Mouse (Mus musculus) hindbrain, postnatal 0 days (tissue): ENCODE measurements around the gene Parp16. TPM values are rescaled to one million over a fixed set of nuclear protein-coding genes. Genes with fewer than 3 reads are reported as not detected.
A peak's percentile ranks its signal among the peaks of the same experiment; 100 is the strongest.

Source experiments
- ATAC-seq: fragments of 200-750 bp; cut with Nextera tagmentation; 2 replicates; pipeline ENCODE4 v1.8.0; 2017; ENCODE audit warnings: mild to moderate bottlenecking, moderate TSS enrichment, moderate library complexity
- DNase-seq: peaks from one replicate; pipeline ENCODE4 v3.0.0-alpha.2; 2015; ENCODE audit warnings: low spot score
- H3K27ac ChIP-seq: fragments of 300-500 bp; sonication (generic); 2 replicates; pipeline ENCODE4 v1.5.1; 2014; ENCODE audit warnings: mild to moderate bottlenecking
- H3K27me3 ChIP-seq: fragments of 300-500 bp; sonication (generic); 2 replicates; pipeline ENCODE4 v1.6.1; 2014; ENCODE audit warnings: low read length, mixed read lengths; ENCODE audit not compliant: insufficient read depth
- H3K36me3 ChIP-seq: fragments of 300-500 bp; sonication (generic); 2 replicates; pipeline ENCODE4 v1.6.1; 2014; ENCODE audit warnings: low read length, mixed read lengths; ENCODE audit not compliant: insufficient read depth
- H3K4me1 ChIP-seq: fragments of 300-500 bp; sonication (generic); 2 replicates; pipeline ENCODE4 v1.6.1; 2014; ENCODE audit warnings: antibody characterized with exemption, low read length, mixed read lengths; ENCODE audit not compliant: insufficient read depth
- H3K4me2 ChIP-seq: fragments of 300-500 bp; sonication (generic); 2 replicates; pipeline ENCODE4 v1.6.1; 2014; ENCODE audit warnings: low read depth, mild to moderate bottlenecking, low read length, moderate library complexity, mixed read lengths
- H3K4me3 ChIP-seq: fragments of 300-500 bp; sonication (generic); 2 replicates; pipeline ENCODE4 v1.5.1; 2014; ENCODE audit warnings: low read length
- H3K9ac ChIP-seq: fragments of 300-500 bp; sonication (generic); replicated peaks from 2 replicates; pipeline ENCODE4 v1.6.1; 2014; ENCODE audit warnings: mild to moderate bottlenecking, low read length, moderate library complexity, mixed read lengths
- H3K9me3 ChIP-seq: fragments of 300-500 bp; sonication (generic); 2 replicates; pipeline ENCODE4 v1.6.1; 2016; ENCODE audit warnings: low read length, mixed read lengths
- CTCF ChIP-seq: IDR thresholded peaks from 2 replicates; pipeline ENCODE4 v1.5.1; 2016; ENCODE audit warnings: antibody characterized with exemption, control low read depth, low read depth
- WGBS: fragments of 180-500 bp; shearing (Covaris S2); extraction: QIAGEN DNeasy Blood & Tissue Kit; methylation state at CpG from one replicate; pipeline ENCODE4 v1.1.7; 2014; 5-methylcytosine and 5-hydroxymethylcytosine counted together
- polyA plus RNA-seq: library from polyadenylated mRNA; unstranded; fragments of >200 nt; fragmentation: Nextera tagmentation; extraction: Ambion mirVana; gene quantifications from 2 replicates; pipeline ENCODE4 v1.2.1, GENCODE M21; 2015
- total RNA-seq: library from RNA; depleted of rRNA; stranded (reverse); fragments of >200 nt; gene quantifications from 2 replicates; pipeline ENCODE4 v1.2.3, GENCODE M21; 2014

The Parp16 gene
- total and polyA plus RNA-seq, 2 experiments from 2014 or later: 5.9 to 6.7 TPM

DNA sequence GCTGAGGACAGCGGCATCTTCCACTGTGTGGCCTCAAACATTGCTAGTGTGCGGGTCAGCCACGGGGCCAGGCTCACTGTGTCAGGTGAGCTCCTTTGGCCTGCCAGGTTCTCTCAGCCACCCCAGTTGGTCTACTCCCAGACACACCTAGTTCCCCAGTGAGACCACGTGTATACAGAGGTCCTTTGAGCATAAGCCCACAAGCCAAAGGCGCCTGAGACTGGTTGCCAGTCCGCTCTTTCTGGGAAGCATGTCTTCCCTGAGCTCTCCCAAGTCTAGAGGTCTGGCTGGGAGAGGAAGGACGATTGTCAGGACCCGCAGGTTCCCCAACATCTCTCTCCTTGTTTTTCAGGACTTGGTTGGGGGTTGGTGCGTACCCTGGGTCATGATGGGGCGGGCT lies 17.2 kb upstream of the Parp16 start:
- no peak for TF ChIP-seq CTCF
- Histone ChIP-seq H3K4me1 (peaks cover 26% of the 10 kb centered on the region), H3K9me3 (no peaks in the 10 kb centered on the region), H3K27ac (peak overlapping the region; percentile 62), H3K36me3 (peaks cover 11% of the 10 kb centered on the region; the same call in 1 of the 2 replicates), H3K27me3 (no peaks in the 10 kb centered on the region), H3K9ac (no peak overlapping the region), H3K4me3 (no peak overlapping the region), H3K4me2 (no peak overlapping the region)
- no peak for DNase-seq
- no peak for ATAC-seq
- 51% methylated on average over 10 of the region's 10 CpGs for whole genome bisulfite sequencing

DNA sequence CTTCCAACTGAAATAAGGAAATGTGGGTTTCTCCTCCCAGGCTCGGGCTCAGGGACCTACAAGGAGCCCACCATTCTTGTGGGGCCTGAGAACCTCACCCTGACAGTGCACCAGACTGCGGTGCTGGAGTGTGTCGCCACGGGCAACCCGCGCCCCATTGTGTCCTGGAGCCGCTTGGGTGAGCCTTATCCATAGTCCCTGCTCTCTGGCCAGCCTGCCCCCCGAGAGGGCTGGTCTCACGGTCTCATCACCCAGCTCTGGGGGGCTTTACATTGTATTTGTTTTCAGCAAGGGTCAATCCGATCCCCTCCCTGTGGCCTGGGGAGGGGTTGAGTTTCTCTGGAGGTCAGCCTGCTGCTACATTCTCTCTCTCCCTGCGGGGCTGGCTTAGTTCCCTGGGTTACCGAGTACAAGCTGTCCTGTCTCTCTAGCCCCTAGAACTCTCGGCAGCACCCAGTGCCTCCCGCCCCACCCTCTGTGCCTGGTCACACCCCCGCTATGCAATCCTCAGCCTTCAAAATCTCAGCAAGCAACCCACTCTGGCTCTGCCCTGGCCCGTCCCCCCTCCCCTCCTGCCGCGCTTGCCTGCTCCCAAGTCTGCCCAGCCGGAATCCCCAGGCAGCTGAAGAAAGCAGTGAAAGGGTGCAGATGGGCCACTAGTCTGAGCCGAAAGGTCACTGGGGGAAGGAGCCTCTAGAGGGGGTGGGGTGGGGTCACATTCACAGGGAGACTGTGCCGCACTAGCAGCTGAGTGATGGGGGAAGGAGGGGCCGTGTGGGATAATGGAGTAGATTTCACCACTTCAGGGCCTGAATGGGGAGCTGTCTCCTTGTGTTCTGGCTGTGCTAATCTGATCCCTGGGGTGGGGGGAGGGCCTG lies 16.6 kb upstream of the Parp16 start:
- ATAC-seq: peak; percentile 52
- H3K9ac ChIP-seq: peak overlapping the region; percentile 21; the same call in 1 of the 2 replicates

DNA sequence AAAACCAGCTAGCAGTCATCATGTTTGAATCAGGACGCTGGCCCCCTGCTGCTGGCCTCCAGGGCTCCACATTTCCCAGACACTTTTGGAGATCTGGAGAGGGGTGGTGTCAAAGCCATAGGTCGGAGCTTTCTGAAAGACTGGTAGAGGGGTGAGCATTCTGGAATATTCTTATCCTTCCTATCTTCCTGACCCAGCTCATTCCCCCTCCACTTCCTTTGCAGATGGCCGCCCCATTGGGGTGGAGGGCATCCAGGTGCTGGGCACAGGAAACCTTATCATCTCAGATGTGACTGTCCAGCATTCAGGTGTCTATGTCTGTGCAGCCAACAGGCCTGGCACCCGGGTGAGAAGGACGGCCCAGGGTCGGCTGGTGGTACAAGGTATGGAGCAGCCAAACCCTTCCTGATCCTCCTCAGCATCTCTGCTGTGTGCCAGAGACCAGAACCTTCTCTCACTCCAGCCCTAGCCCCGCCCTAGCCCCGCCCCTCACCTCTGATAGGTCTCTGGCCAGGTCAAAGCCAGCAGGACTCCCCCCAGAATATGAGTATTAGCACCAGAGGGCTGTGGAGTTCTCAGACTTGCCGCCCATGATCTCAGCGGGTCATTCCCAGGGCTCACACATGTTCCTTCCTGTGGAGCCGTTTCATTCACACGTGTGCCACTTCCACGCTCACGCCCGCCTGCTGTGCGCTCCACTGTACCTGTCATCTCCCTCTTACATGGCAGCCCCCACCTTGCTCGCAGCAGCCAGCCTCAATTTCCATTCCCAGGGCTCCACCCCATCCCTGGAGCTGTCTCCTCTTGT lies 15.1 kb upstream of the Parp16 start:
- 36% methylated on average over 17 of the region's 17 CpGs for WGBS
- Histone ChIP-seq H3K9ac (no peak overlapping the region), H3K4me2 (peak overlapping the region; percentile 30; the same call in 1 of the 2 replicates), H3K9me3 (no peaks in the 10 kb centered on the region), H3K27me3 (no peaks in the 10 kb centered on the region), H3K4me3 (no peak overlapping the region), H3K4me1 (peaks cover 26% of the 10 kb centered on the region), H3K36me3 (peaks cover 21% of the 10 kb centered on the region; the same call in 1 of the 2 replicates), H3K27ac (no peak overlapping the region)
- TF ChIP-seq CTCF: no peak
- DNase-seq (no peak), ATAC-seq (no peak)

More for the DNA sequence above, 16.6 kb upstream of the Parp16 start:
- H3K9me3 ChIP-seq: no peaks in the 10 kb centered on the region
- DNase-seq: peak; percentile 54
- peaks cover 13% of the 10 kb centered on the region; the same call in 1 of the 2 replicates for H3K36me3 ChIP-seq
- peak overlapping the region; percentile 62 for H3K27ac ChIP-seq
- TF ChIP-seq CTCF: no peak
- H3K4me1 ChIP-seq: peaks cover 26% of the 10 kb centered on the region
- no peaks in the 10 kb centered on the region for H3K27me3 ChIP-seq
- no peak overlapping the region for H3K4me3 ChIP-seq
- WGBS: 11% methylated on average over 22 of the region's 22 CpGs
- H3K4me2 ChIP-seq: peak overlapping the region; percentile 34; the same call in 1 of the 2 replicates

DNA sequence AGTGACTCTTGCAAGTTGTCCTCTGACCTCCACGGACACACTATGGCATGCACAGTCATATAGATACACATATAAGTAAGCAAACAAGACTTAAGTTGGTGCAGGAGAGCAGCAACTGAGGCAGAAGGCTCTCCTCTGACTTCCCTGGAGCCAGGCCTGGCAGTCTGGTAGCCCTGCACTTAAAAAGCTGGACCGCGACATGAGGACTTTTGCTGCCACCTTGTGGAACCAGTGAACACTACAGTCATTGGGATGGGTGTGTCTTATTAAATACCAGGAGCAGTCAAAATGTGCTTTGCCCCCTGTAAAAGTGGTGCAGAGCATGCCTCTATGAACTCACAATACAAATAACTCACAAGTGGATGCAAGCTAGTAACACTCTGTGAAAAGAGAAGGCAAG lies 6.6 kb upstream of the Parp16 start:
- TF ChIP-seq CTCF: peak; percentile 97
- Histone ChIP-seq H3K4me3 (no peak overlapping the region), H3K36me3 (peaks cover 10% of the 10 kb centered on the region; the same call in 1 of the 2 replicates), H3K27ac (no peak overlapping the region), H3K4me2 (no peak overlapping the region), H3K27me3 (no peaks in the 10 kb centered on the region), H3K4me1 (no peaks in the 10 kb centered on the region), H3K9ac (no peak overlapping the region), H3K9me3 (no peaks in the 10 kb centered on the region)
- 0% methylated on average over 3 of the region's 3 CpGs for WGBS
- peak; percentile 67 for ATAC-seq
- peak; percentile 96 for DNase-seq

DNA sequence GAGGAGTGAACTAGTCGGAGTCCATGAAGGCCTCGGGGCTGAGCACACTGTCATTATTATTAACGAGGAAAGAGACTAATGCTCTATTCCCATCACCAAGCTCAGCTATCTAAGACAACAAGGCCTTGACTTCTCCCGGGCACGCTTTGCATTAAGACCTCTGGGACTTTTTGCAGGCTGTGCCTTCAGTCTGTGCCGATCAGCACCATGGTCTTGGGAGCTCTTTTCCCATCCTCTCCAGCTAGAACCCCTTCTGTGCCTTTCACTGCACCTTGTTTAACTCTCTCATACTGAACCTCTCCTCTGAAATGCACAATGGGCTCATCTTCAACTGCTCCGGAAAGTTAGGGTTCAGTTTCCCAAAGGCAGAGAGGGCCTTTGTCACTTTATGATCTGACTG lies 4.8 kb upstream of the Parp16 start:
- no peak overlapping the region for H3K9ac ChIP-seq
- H3K36me3 ChIP-seq: no peaks in the 10 kb centered on the region
- no peak for DNase-seq
- H3K4me1 ChIP-seq: peaks cover 4% of the 10 kb centered on the region; the same call in 1 of the 2 replicates
- TF ChIP-seq CTCF: no peak
- H3K27ac ChIP-seq: no peak overlapping the region
- H3K9me3 ChIP-seq: no peaks in the 10 kb centered on the region
- no peak overlapping the region for H3K4me2 ChIP-seq
- 46% methylated on average over 7 of the region's 7 CpGs for WGBS
- ATAC-seq: no peak
- no peak overlapping the region for H3K4me3 ChIP-seq
- no peaks in the 10 kb centered on the region for H3K27me3 ChIP-seq

DNA sequence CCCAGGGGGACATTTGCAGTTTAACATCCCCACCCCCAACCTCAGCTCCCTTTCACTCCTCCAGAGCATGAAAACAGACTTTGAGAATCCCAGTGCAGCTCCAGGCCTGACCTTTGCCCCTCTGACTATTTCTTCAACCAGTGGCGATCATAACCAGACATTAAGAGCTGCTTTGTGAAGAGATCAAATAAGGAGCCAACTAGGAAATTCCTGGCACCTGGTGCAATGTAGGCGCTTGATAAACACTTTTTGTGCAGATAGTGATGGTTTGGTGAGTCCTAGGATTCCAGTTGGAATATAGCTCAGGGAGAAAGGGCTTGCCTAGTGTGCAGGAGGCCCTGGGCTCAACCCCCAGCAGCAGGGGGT lies 3.8 kb upstream of the Parp16 start:
- H3K27ac ChIP-seq: no peak overlapping the region
- no peak for ATAC-seq
- peaks cover 6% of the 10 kb centered on the region; the same call in 1 of the 2 replicates for H3K4me1 ChIP-seq
- no peak for TF ChIP-seq CTCF
- no peaks in the 10 kb centered on the region for H3K36me3 ChIP-seq
- H3K27me3 ChIP-seq: no peaks in the 10 kb centered on the region
- no peak overlapping the region for H3K4me3 ChIP-seq
- no peak overlapping the region for H3K9ac ChIP-seq
- H3K9me3 ChIP-seq: no peaks in the 10 kb centered on the region
- H3K4me2 ChIP-seq: no peak overlapping the region
- 36% methylated on average over 2 of the region's 2 CpGs for WGBS
- DNase-seq: no peak
